Mouse (Mus musculus) heart, embryonic 12.5 days (tissue): ENCODE measurements around the gene H2afy. TPM values are rescaled to one million over a fixed set of nuclear protein-coding genes. Genes with fewer than 3 reads are reported as not detected.
A peak's percentile ranks its signal among the peaks of the same experiment; 100 is the strongest.

ENCODE experiments used
- ATAC-seq: fragments of 200-750 bp; cut with Nextera tagmentation; 2 replicates; pipeline ENCODE4 v1.8.0; 2017; ENCODE audit warnings: moderate TSS enrichment, moderate library complexity; ENCODE audit not compliant: insufficient number of reproducible peaks, low FRiP score
- H3K27ac ChIP-seq: fragments of 300-500 bp; sonication (generic); 2 replicates; pipeline ENCODE4 v1.5.1; 2016; ENCODE audit warnings: mild to moderate bottlenecking, moderate library complexity; ENCODE audit not compliant: poor library complexity, severe bottlenecking
- H3K27me3 ChIP-seq: fragments of 300-500 bp; sonication (generic); replicated peaks from 2 replicates; pipeline ENCODE4 v1.6.1; 2016; ENCODE audit warnings: mild to moderate bottlenecking, moderate library complexity
- H3K36me3 ChIP-seq: fragments of 300-500 bp; sonication (generic); 2 replicates; pipeline ENCODE4 v1.6.1; 2016; ENCODE audit warnings: mild to moderate bottlenecking, moderate library complexity
- H3K4me1 ChIP-seq: fragments of 300-500 bp; sonication (generic); replicated peaks from 2 replicates; pipeline ENCODE4 v1.6.1; 2016; ENCODE audit warnings: mild to moderate bottlenecking
- H3K4me2 ChIP-seq: fragments of 300-500 bp; sonication (generic); 2 replicates; pipeline ENCODE4 v1.6.1; 2016; ENCODE audit warnings: mild to moderate bottlenecking, moderate library complexity
- H3K4me3 ChIP-seq: fragments of 300-500 bp; sonication (generic); 2 replicates; pipeline ENCODE4 v1.5.1; 2016; ENCODE audit warnings: mild to moderate bottlenecking
- H3K9ac ChIP-seq: fragments of 300-500 bp; sonication (generic); 2 replicates; pipeline ENCODE4 v1.6.1; 2016; ENCODE audit warnings: mild to moderate bottlenecking, moderate library complexity
- H3K9me3 ChIP-seq: fragments of 300-500 bp; sonication (generic); replicated peaks from 2 replicates; pipeline ENCODE4 v1.6.1; 2016; ENCODE audit warnings: mild to moderate bottlenecking, moderate library complexity
- WGBS: fragments of 180-500 bp; shearing (Covaris S2); methylation state at CpG from one replicate; pipeline ENCODE4 v1.1.7; 2016; 5-methylcytosine and 5-hydroxymethylcytosine counted together
- polyA plus RNA-seq: library from polyadenylated mRNA; unstranded; fragments of >200 nt; fragmentation: Nextera tagmentation; extraction: Ambion mirVana; gene quantifications from 2 replicates; pipeline ENCODE4 v1.2.1, GENCODE M21; 2016

The H2afy gene
- polyA plus RNA-seq, 1 experiment from 2014 or later, result 141 TPM

GRCm38 (mm10) chr13:56110694-56111531 is 25.2 kb downstream of the H2afy start:
- Histone ChIP-seq H3K4me2 (peak overlapping the region; percentile 26; the same call in 1 of the 2 replicates), H3K4me3 (no peak overlapping the region), H3K9me3 (no peaks in the 10 kb centered on the region), H3K36me3 (0 out of 2 replicates have a peak, but pooled peaks cover 5% of the 10 kb centered on the region), H3K4me1 (peaks cover 83% of the 10 kb centered on the region), H3K9ac (no peak overlapping the region), H3K27ac (peak overlapping the region; percentile 89), H3K27me3 (no peaks in the 10 kb centered on the region)
- 58% methylated on average over 19 of the region's 19 CpGs for WGBS
- ATAC-seq, result no peak

GRCm38 (mm10) chr13:56109703-56110102 is 26.5 kb downstream of the H2afy start:
- peaks cover 83% of the 10 kb centered on the region for H3K4me1 ChIP-seq
- no peak overlapping the region for H3K4me2 ChIP-seq
- H3K36me3 ChIP-seq, result peaks cover 10% of the 10 kb centered on the region
- no peak for ATAC-seq
- 85% methylated on average over 4 of the region's 4 CpGs for WGBS
- H3K9ac ChIP-seq, result no peak overlapping the region
- no peak overlapping the region for H3K4me3 ChIP-seq
- H3K27ac ChIP-seq, result peak overlapping the region; percentile 89
- no peaks in the 10 kb centered on the region for H3K9me3 ChIP-seq
- no peaks in the 10 kb centered on the region for H3K27me3 ChIP-seq

- Histone ChIP-seq H3K9me3 (no peaks in the 10 kb centered on the region), H3K27me3 (no peaks in the 10 kb centered on the region), H3K4me2 (peak overlapping the region; percentile 1; the same call in 1 of the 2 replicates), H3K27ac (peak overlapping the region; percentile 89), H3K36me3 (peaks cover 18% of the 10 kb centered on the region), H3K4me3 (no peak overlapping the region), H3K4me1 (peaks cover 76% of the 10 kb centered on the region), H3K9ac (peak overlapping the region; percentile 14; the same call in 1 of the 2 replicates)
- ATAC-seq, result no peak
- WGBS, result 61% methylated on average over 17 of the region's 17 CpGs
These were observed 27.2 kb downstream of the H2afy start for GRCm38 (mm10) chr13:56108849-56109519.

GRCm38 (mm10) chr13:56104971-56105391 is 31.2 kb downstream of the H2afy start:
- Histone ChIP-seq H3K9me3 (no peaks in the 10 kb centered on the region), H3K4me1 (peaks cover 36% of the 10 kb centered on the region), H3K27me3 (no peaks in the 10 kb centered on the region), H3K9ac (no peak overlapping the region), H3K27ac (no peak overlapping the region), H3K36me3 (peaks cover 54% of the 10 kb centered on the region), H3K4me2 (no peak overlapping the region), H3K4me3 (no peak overlapping the region)
- 62% methylated on average over 6 of the region's 6 CpGs for WGBS
- ATAC-seq, result no peak

- Histone ChIP-seq H3K9ac (no peak overlapping the region), H3K27me3 (no peaks in the 10 kb centered on the region), H3K4me3 (no peak overlapping the region), H3K27ac (no peak overlapping the region), H3K9me3 (no peaks in the 10 kb centered on the region), H3K4me2 (no peak overlapping the region), H3K36me3 (peaks cover 58% of the 10 kb centered on the region), H3K4me1 (peaks cover 27% of the 10 kb centered on the region)
- 92% methylated on average over 26 of the region's 26 CpGs for WGBS
- ATAC-seq, result no peak; the same call in 1 of the 2 replicates
These were observed 32.1 kb downstream of the H2afy start for GRCm38 (mm10) chr13:56103796-56104746.

GRCm38 (mm10) chr13:56102160-56102559 is 34.0 kb downstream of the H2afy start:
- Histone ChIP-seq H3K27me3 (no peaks in the 10 kb centered on the region), H3K9me3 (no peaks in the 10 kb centered on the region), H3K4me2 (no peak overlapping the region), H3K4me1 (peaks cover 17% of the 10 kb centered on the region), H3K27ac (no peak overlapping the region), H3K36me3 (peaks cover 54% of the 10 kb centered on the region), H3K9ac (no peak overlapping the region; the same call in 1 of the 2 replicates), H3K4me3 (no peak overlapping the region)
- 84% methylated on average over 9 of the region's 9 CpGs for WGBS
- ATAC-seq, result no peak

GRCm38 (mm10) chr13:56095601-56096195 is 40.5 kb downstream of the H2afy start:
- no peak for ATAC-seq
- Histone ChIP-seq H3K9ac (no peak overlapping the region), H3K36me3 (peaks cover 54% of the 10 kb centered on the region), H3K4me1 (peaks cover 47% of the 10 kb centered on the region), H3K9me3 (no peaks in the 10 kb centered on the region), H3K4me2 (no peak overlapping the region), H3K4me3 (no peak overlapping the region), H3K27ac (no peak overlapping the region), H3K27me3 (no peaks in the 10 kb centered on the region)
- WGBS, result 91% methylated on average over 18 of the region's 18 CpGs

GRCm38 (mm10) chr13:56094544-56094943 is 41.6 kb downstream of the H2afy start:
- Histone ChIP-seq H3K4me3 (no peak overlapping the region), H3K4me2 (no peak overlapping the region), H3K4me1 (peaks cover 47% of the 10 kb centered on the region), H3K36me3 (peaks cover 55% of the 10 kb centered on the region), H3K27ac (peak overlapping the region; percentile 61; the same call in 1 of the 2 replicates), H3K9ac (no peak overlapping the region), H3K27me3 (no peaks in the 10 kb centered on the region), H3K9me3 (no peaks in the 10 kb centered on the region)
- 73% methylated on average over 8 of the region's 8 CpGs for WGBS
- ATAC-seq, result no peak

- 73% methylated on average over 3 of the region's 3 CpGs for WGBS
- no peak overlapping the region for H3K4me2 ChIP-seq
- no peak for ATAC-seq
- H3K9me3 ChIP-seq, result no peaks in the 10 kb centered on the region
- no peak overlapping the region for H3K4me3 ChIP-seq
- H3K27ac ChIP-seq, result peak overlapping the region; percentile 61
- H3K36me3 ChIP-seq, result peaks cover 61% of the 10 kb centered on the region
- H3K9ac ChIP-seq, result no peak overlapping the region
- peaks cover 52% of the 10 kb centered on the region for H3K4me1 ChIP-seq
- no peaks in the 10 kb centered on the region for H3K27me3 ChIP-seq
These were observed 42.5 kb downstream of the H2afy start for GRCm38 (mm10) chr13:56093680-56094079.

GRCm38 (mm10) chr13:56092606-56093005 is 43.6 kb downstream of the H2afy start:
- Histone ChIP-seq H3K4me2 (no peak overlapping the region), H3K4me3 (no peak overlapping the region), H3K36me3 (peaks cover 69% of the 10 kb centered on the region), H3K9me3 (no peaks in the 10 kb centered on the region), H3K27me3 (no peaks in the 10 kb centered on the region), H3K4me1 (peaks cover 59% of the 10 kb centered on the region), H3K9ac (no peak overlapping the region), H3K27ac (0 out of 2 replicates have a peak overlapping the region, but pooled peaks have one; percentile 1)
- 70% methylated on average over 5 of the region's 5 CpGs for WGBS
- no peak for ATAC-seq
